Mouse (Mus musculus) lung, adult 2 months (tissue): Measurements from ENCODE around the gene Rbm24. TPM values are rescaled to one million over a fixed set of nuclear protein-coding genes. Genes with fewer than 3 reads are reported as not detected.

ENCODE experiments used
- DNase-seq: peaks from one replicate; pipeline ENCODE4 v3.0.0; 2022
- H3K4me1 ChIP-seq: fragments of 200-500 bp; 2 replicates; pipeline ENCODE4 v1.6.1; 2011; ENCODE audit warnings: low read length; ENCODE audit not compliant: control insufficient read depth, insufficient read depth
- H3K4me3 ChIP-seq: fragments of 200-500 bp; replicated peaks from 2 replicates; pipeline ENCODE3; 2011; ENCODE audit warnings: low read depth, mild to moderate bottlenecking, control low read depth, low read length; ENCODE audit errors: extremely low read depth
- CTCF ChIP-seq: fragments of 200-500 bp; IDR thresholded peaks from 2 replicates; pipeline ENCODE4 v1.5.1; 2011; ENCODE audit warnings: mild to moderate bottlenecking, low read length, control low read depth; ENCODE audit not compliant: insufficient read depth
- POLR2A ChIP-seq: fragments of 200-500 bp; IDR thresholded peaks from 2 replicates; pipeline ENCODE4 v1.6.1; 2011; ENCODE audit warnings: low read depth, mild to moderate bottlenecking, control low read depth, low read length, borderline replicate concordance; ENCODE audit errors: extremely low read depth
- WGBS: fragments of 180-500 bp; shearing (Covaris S2); methylation state at CpG from one replicate; pipeline ENCODE4 v1.1.7; 2018; 5-methylcytosine and 5-hydroxymethylcytosine counted together
- polyA plus RNA-seq: library from polyadenylated mRNA; depleted of rRNA; stranded (reverse); fragments of >200 nt; gene quantifications from 2 replicates; pipeline ENCODE4 v1.2.3, GENCODE M21; 2012; rRNA removed

The Rbm24 gene
- polyA plus RNA-seq, 1 experiment: 23.5 TPM

GRCm38 (mm10) chr13:46462280-46462679, 44.0 kb downstream of the Rbm24 start:
- H3K4me3 ChIP-seq: no peak overlapping the region
- whole genome bisulfite sequencing: 89% methylated on average over 4 of the region's 4 CpGs
- DNase-seq: no peak
- TF ChIP-seq POLR2A (no peak), CTCF (no peak)
- no peaks in the 10 kb centered on the region for H3K4me1 ChIP-seq

- no peak overlapping the region for H3K4me3 ChIP-seq
- DNase-seq: no peak
- TF ChIP-seq POLR2A (no peak), CTCF (no peak)
- 32% methylated on average over 3 of the region's 3 CpGs for WGBS
- H3K4me1 ChIP-seq: no peaks in the 10 kb centered on the region
Measured at GRCm38 (mm10) chr13:46463764-46464163, 45.5 kb downstream of the Rbm24 start.

- no peak for DNase-seq
- WGBS: 58% methylated on average over 8 of the region's 8 CpGs
- Histone ChIP-seq H3K4me3 (no peak overlapping the region), H3K4me1 (no peaks in the 10 kb centered on the region)
- TF ChIP-seq CTCF (no peak), POLR2A (no peak)
Measured at GRCm38 (mm10) chr13:46468251-46468650, 50.0 kb downstream of the Rbm24 start.

- WGBS: 87% methylated on average over 2 of the region's 2 CpGs
- no peaks in the 10 kb centered on the region for H3K4me1 ChIP-seq
- TF ChIP-seq POLR2A: no peak
- TF ChIP-seq CTCF: no peak
- no peak for DNase-seq
- no peak overlapping the region for H3K4me3 ChIP-seq
Measured at GRCm38 (mm10) chr13:46469536-46469935, 51.3 kb downstream of the Rbm24 start.

Other genes with a start within 250 kb of the Rbm24 start
- gene Stmnd1, start 144.7 kb upstream of the Rbm24 start, polyA plus RNA-seq: 1.3 and 2.4 TPM in 2 replicates
- 9.7 and 17.8 TPM in 2 replicates for gene Cap2, start 83.4 kb downstream of the Rbm24 start, polyA plus RNA-seq